Mouse (Mus musculus): ENCODE measurements around the gene Usp40.
"Not testable (repeated sequence)": the region's sequence is repeated elsewhere in the genome, so short reads cannot be mapped to it uniquely, and the experiment has no call there.

The Usp40 gene

GRCm38 (mm10) chr1:88008211-88008697 is at the start of gene Usp40:
Usp40 (minus strand) TSS chr1:88008551.
- DNase-seq (ENCODE audit: low spot score), result peak; percentile 59

DNA sequence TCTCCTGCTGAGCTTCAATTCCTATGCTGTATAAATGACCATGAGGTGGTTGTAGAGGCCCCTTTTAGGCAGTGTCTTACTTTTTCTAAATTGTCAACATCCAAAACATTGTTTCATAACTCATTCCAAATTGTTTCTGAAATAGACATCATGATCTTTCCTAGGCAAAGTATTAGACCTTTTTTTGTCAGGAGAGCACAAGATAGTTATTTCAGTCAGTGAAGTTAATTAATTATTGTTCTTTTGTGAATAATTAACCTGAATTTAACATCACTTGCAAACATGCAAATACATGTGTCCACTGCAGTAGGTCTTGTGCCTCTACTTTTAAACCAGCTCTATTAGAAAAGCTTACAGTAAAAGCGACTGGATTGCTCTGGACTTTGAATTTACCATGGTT is 46.7 kb upstream of the Usp40 start, which contains the start of gene Ugt1a10:
Ugt1a10 (plus strand) TSS at position 301 of the 400 bp plus-strand sequence.
- DNase-seq (ENCODE audit: low spot score), result no peak

DNA sequence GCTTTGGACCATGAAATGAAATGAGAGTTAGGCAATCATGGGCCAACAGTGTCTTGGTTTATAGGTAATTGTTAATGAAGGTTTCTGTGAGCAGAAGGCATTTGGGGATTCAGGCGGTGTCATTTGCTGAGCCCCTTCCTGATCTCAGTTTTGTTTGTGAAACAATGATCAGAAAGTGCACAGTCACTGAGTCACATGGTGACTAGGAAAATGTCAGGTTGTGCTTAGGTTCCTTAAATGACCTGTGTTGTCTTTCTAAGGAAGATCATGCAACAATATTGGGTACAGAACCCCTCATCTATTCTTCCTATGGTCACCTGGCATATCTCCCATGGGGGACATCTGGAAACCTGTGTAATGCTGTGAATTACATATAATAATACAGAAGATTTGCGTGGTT is 39.1 kb upstream of the Usp40 start:
- not testable (repeated sequence) for DNase-seq (ENCODE audit: low spot score)

DNA sequence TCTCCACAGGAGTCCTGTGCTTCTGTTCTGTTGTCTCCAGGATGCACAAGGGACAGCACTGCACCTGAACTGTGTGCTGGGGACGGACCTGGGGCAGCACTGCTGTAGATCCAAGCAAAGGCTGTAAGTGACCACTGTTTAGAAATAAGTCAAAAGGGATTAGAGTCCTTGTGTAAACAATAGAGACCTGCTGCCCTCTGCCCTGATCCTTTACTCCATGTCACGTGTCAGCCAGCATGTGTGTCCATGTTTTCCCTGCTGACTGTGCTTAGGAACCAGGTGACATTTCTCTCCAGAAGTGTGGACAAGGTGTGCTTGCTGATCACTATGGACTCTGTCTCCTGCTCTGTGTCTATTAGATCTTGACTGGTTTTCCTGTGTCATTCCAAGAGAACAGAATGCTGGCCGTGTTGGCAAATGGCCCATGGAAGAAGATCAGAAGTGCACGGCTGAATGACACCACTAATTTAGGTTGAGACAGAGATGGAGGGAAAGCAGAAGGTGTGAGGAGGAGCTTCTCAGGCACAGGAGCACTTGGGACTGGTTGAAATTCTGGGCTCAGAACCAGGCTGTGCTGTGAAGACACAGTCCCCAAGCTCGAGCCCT is 36.6 kb upstream of the Usp40 start:
- DNase-seq (ENCODE audit: low spot score), result not testable (repeated sequence)

DNA sequence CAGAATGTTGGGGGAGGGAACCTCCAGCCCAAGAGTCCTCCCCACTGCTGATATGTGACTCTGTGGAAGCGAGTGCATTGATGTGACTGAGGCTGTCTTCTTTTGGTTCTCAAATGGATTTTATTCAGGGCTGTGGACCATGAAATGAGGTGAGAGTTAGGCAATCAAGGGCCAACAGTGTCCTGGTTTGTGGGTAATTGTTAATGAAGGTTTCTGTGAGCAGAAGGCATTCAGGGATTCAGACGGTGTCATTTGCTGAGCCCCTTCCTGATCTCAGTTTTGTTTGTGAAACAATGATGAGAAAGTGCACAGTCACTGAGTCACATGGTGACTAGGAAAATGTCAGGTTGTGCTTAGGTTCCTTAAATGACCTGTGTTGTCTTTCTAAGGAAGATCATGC is 34.7 kb upstream of the Usp40 start:
- DNase-seq (ENCODE audit: low spot score), result not testable (repeated sequence)

DNA sequence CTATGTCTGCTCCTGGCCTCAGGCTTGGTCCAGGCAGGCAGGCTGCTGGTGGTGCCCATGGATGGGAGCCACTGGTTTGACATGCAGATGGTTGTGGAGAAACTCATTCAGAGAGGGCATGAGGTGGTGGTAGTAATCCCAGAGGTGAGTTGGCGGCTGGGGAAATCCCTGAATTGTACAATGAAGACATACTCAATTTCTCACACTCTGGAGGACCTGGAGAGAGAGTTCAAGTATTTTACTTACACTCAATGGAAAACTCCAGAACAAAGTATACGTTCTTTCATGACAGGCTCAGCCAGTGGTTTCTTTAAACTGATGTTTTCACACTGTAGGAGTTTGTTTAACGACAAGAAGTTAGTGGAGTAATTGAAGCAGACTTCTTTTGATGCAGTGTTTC is 16.9 kb upstream of the Usp40 start:
- DNase-seq (ENCODE audit: low spot score), result not testable (repeated sequence)

- DNase-seq (ENCODE audit: low spot score), result no peak
Measured at GRCm38 (mm10) chr1:88015371-88015770, 7.0 kb upstream of the Usp40 start.

GRCm38 (mm10) chr1:88014671-88015070 is 6.3 kb upstream of the Usp40 start:
- DNase-seq (ENCODE audit: low spot score), result no peak

- no peak for DNase-seq (ENCODE audit: low spot score)
Measured at GRCm38 (mm10) chr1:88014194-88014593, 5.8 kb upstream of the Usp40 start.

- DNase-seq (ENCODE audit: low spot score), result no peak
Measured at GRCm38 (mm10) chr1:88013726-88014125, 5.4 kb upstream of the Usp40 start.

DNA sequence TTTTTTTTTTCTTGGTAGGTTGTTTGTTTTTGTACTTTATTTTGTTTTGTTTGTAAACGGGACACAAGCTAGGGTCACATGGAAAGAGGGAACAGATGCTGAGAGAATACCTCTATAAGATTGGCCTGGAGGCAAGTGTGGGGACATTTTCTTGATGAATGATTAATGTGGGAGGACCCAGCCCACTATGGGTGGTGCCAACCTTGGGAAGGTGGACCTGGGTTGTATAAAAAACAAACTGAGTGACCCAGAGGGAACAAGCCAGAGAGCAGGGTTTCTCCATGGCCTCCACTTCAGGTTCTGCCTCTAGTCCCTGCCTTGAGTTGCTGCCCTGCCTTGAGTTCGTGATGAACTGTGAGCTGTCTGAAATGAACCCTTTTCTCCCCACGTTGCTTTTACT is 1.2 kb upstream of the Usp40 start:
- DNase-seq (ENCODE audit: low spot score), result no peak

GRCm38 (mm10) chr1:88008735-88009134 is 384 bp upstream of the Usp40 start:
- DNase-seq (ENCODE audit: low spot score), result no peak

- DNase-seq (ENCODE audit: low spot score), result no peak
Measured at GRCm38 (mm10) chr1:88007692-88008210, 600 bp downstream of the Usp40 start.

GRCm38 (mm10) chr1:87992716-87993115 is 15.6 kb downstream of the Usp40 start:
- no peak for DNase-seq (ENCODE audit: low spot score)

GRCm38 (mm10) chr1:87982291-87982690 is 26.1 kb downstream of the Usp40 start:
- no peak for DNase-seq (ENCODE audit: low spot score)

DNA sequence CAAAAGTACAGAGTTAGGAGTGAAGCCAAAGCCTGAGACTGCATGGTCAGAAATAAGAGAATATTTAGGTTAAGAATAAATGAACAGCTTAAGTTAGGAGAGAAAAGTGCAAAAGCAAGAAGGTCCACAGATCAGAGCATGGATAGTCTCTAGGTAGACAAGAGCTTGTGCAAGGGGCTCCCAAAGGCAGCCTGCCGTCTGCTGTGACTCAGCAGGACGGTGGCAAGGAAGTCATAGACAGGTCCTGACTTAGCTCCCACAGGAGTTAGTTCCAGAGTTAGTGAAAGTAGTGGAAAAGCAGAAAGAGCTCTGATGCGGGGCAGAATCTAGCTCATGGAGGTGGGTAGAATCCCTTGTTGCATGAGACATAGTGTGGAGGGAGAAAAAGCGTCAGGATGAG is 38.0 kb downstream of the Usp40 start:
- no peak for DNase-seq (ENCODE audit: low spot score)

GRCm38 (mm10) chr1:87961459-87962167 is 46.7 kb downstream of the Usp40 start:
- DNase-seq (ENCODE audit: low spot score), result no peak

GRCm38 (mm10) chr1:87960752-87961151 is 47.6 kb downstream of the Usp40 start:
- DNase-seq (ENCODE audit: low spot score), result no peak

- DNase-seq (ENCODE audit: low spot score), result no peak
Measured at GRCm38 (mm10) chr1:87959998-87960431, 48.3 kb downstream of the Usp40 start.

- DNase-seq (ENCODE audit: low spot score), result no peak
Measured at GRCm38 (mm10) chr1:87959532-87959931, 48.8 kb downstream of the Usp40 start.

DNA sequence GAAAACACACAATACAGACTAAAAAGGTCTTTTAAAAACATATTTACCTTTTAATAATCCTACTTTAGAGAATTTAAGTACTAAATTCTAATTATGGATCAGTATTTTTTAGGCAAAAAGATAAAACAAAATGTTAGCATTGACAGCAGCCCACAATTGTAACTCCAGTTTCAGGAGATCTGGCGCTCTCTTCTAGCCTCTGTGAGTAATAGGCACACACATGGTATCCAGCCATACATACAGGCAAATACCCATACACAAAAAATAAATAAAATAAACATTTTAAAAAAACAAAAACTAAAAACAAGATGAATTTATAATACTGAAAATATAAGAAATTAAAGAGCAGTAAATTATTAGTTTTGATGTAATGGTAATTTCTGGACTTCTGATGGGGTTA is 49.4 kb downstream of the Usp40 start:
- no peak for DNase-seq (ENCODE audit: low spot score)

- no peak for DNase-seq (ENCODE audit: low spot score)
Measured at GRCm38 (mm10) chr1:87953073-87953472, 55.3 kb downstream of the Usp40 start.

DNA sequence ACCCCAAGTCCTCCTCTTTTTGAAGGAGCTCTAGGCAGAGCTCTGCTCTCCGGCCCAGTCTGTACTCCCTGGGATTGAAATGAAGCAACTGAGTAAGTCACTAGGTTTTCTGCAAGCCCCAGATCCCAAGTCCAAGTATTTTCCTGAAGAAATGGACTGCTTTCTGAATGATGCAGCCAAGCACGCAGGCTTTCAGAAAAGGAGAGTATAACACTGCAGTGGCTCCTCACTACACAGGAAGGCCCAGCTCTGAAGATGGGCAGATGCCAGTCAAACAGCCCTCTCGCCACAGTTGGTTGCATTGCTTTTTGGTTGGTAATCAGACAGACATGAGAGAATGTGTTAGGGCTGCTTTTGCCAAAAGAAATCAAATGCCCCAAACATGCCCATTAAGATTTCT is 56.7 kb downstream of the Usp40 start:
- no peak for DNase-seq (ENCODE audit: low spot score)
